9 mouse cellular contexts compared by ENCODE assay signal in genomic region chr11:24689807-24690333, GRCm38 (mm10).
A peak's percentile ranks its signal among the peaks of the same experiment; 100 is the strongest.
DNase-seq lines count a peak whose midpoint lies in the region; ATAC-seq and TF ChIP-seq lines count a peak whose summit lies in the region.
"Had no signal": no experiment of that assay in that cellular context is flagged by ENCODE, and none has a peak within 500 bp of the region (broad histone marks: within the 10 kb centered on the region; RNA-seq: fewer than 3 reads in every experiment).

No protein-coding gene starts in this region.

- no peak for TF ChIP-seq EP300 in stomach, postnatal 0 days (optimal IDR thresholded peaks at IDR 0.05)

- H3K27me3 ChIP-seq in intestine, postnatal 0 days (replicated peaks; ENCODE audit: control insufficient read depth, insufficient read depth, low read length) = no peaks in the 10 kb centered on the region
- H3K27me3 ChIP-seq in intestine, embryonic 16.5 days (replicated peaks; ENCODE audit: control insufficient read depth, insufficient read depth, low read length) = no peaks in the 10 kb centered on the region
- H3K27me3 ChIP-seq in stomach, postnatal 0 days (ENCODE audit: control insufficient read depth, insufficient read depth, low read length) = no peaks in the 10 kb centered on the region
- H3K27me3 ChIP-seq: lung, embryonic 15.5 days had no signal

- H3K27ac ChIP-seq in intestine, postnatal 0 days (ENCODE audit: low read depth, low read length) = no peak overlapping the region
- H3K27ac ChIP-seq in intestine, embryonic 16.5 days (ENCODE audit: low read length) = no peak overlapping the region
- no peak overlapping the region for H3K27ac ChIP-seq in stomach, postnatal 0 days (replicated peaks)
- H3K27ac ChIP-seq: lung, embryonic 15.5 days had no signal

- no peaks in the 10 kb centered on the region for H3K36me3 ChIP-seq in intestine, postnatal 0 days (ENCODE audit: control insufficient read depth, insufficient read depth)
- no peaks in the 10 kb centered on the region for H3K36me3 ChIP-seq in intestine, embryonic 16.5 days (ENCODE audit: control insufficient read depth, insufficient read depth, low read length)
- no peaks in the 10 kb centered on the region for H3K36me3 ChIP-seq in stomach, postnatal 0 days (ENCODE audit: control insufficient read depth, insufficient read depth, low read length)
- H3K36me3 ChIP-seq: lung, embryonic 15.5 days had no signal

- H3K9ac ChIP-seq in intestine, postnatal 0 days (ENCODE audit: low read depth, low read length) = no peak overlapping the region
- no peak overlapping the region for H3K9ac ChIP-seq in intestine, embryonic 16.5 days (ENCODE audit: low read depth, low read length)
- no peak overlapping the region for H3K9ac ChIP-seq in stomach, postnatal 0 days (ENCODE audit: low read length)
- H3K9ac ChIP-seq: lung, embryonic 15.5 days had no signal

- 53% methylated on average over 7 of the region's 7 CpGs for WGBS in intestine, postnatal 0 days
- WGBS in intestine, embryonic 16.5 days = 48% methylated on average over 7 of the region's 7 CpGs
- WGBS in stomach, postnatal 0 days = 47% methylated on average over 7 of the region's 7 CpGs

- H3K4me2 ChIP-seq in intestine, postnatal 0 days (replicated peaks; ENCODE audit: low read depth) = no peak overlapping the region
- H3K4me2 ChIP-seq in intestine, embryonic 16.5 days (ENCODE audit: low read depth, low read length) = no peak overlapping the region
- H3K4me2 ChIP-seq in stomach, postnatal 0 days (replicated peaks; ENCODE audit: low read depth) = no peak overlapping the region
- H3K4me2 ChIP-seq: lung, embryonic 15.5 days had no signal

- H3K4me1 ChIP-seq in intestine, postnatal 0 days (replicated peaks; ENCODE audit: control insufficient read depth, insufficient read depth, low read length) = no peaks in the 10 kb centered on the region
- no peaks in the 10 kb centered on the region for H3K4me1 ChIP-seq in intestine, embryonic 16.5 days (ENCODE audit: control insufficient read depth, insufficient read depth, low read length)
- no peaks in the 10 kb centered on the region for H3K4me1 ChIP-seq in stomach, postnatal 0 days (replicated peaks; ENCODE audit: control insufficient read depth, insufficient read depth)
- H3K4me1 ChIP-seq: lung, embryonic 15.5 days had no signal

- no peak overlapping the region for H3K4me3 ChIP-seq in intestine, postnatal 0 days (ENCODE audit: low read depth, low read length)
- H3K4me3 ChIP-seq in intestine, embryonic 16.5 days (ENCODE audit: low read length) = no peak overlapping the region
- H3K4me3 ChIP-seq in stomach, postnatal 0 days (ENCODE audit: low read depth, low read length) = no peak overlapping the region
- H3K4me3 ChIP-seq: lung, embryonic 15.5 days had no signal

- ATAC-seq in intestine, postnatal 0 days = no peak
- ATAC-seq in intestine, embryonic 16.5 days = no peak
- ATAC-seq in stomach, postnatal 0 days (ENCODE audit: low FRiP score, low TSS enrichment) = no peak
- no peak for ATAC-seq in erythroid progenitor cell, adult 5-6 weeks (replicated peaks; ENCODE audit: low FRiP score, poor library complexity, severe bottlenecking)

- TF ChIP-seq CTCF in intestine, postnatal 0 days (IDR thresholded peaks at IDR 0.05; ENCODE audit: low read depth) = peak; percentile 65
- peak; percentile 59 for TF ChIP-seq CTCF in stomach, postnatal 0 days (IDR thresholded peaks at IDR 0.05; ENCODE audit: low read depth)

- H3K9me3 ChIP-seq in intestine, postnatal 0 days (ENCODE audit: control insufficient read depth) = no peaks in the 10 kb centered on the region
- H3K9me3 ChIP-seq in intestine, embryonic 16.5 days (ENCODE audit: control insufficient read depth, low read length) = no peaks in the 10 kb centered on the region
- no peaks in the 10 kb centered on the region for H3K9me3 ChIP-seq in stomach, postnatal 0 days (ENCODE audit: control insufficient read depth, low read length)
- H3K9me3 ChIP-seq: lung, embryonic 15.5 days had no signal

- peak; percentile 83 for DNase-seq in ES-CJ7 (ENCODE audit: low read depth, low spot score)
- peak; percentile 78 for DNase-seq in adrenal gland, postnatal 10 days
- peak; percentile 41 for DNase-seq in embryo, embryonic 9.5 days (ENCODE audit: extremely low spot score)
- peak; percentile 40 for DNase-seq in lung, postnatal 14 days
- DNase-seq in stomach, postnatal 0 days (ENCODE audit: low spot score) = peak; percentile 48
